Mouse (Mus musculus) spleen, postnatal 4 days (tissue): ENCODE measurements around the gene Tnip2.

Source experiments
- DNase-seq, 2 experiments: peaks; one replicate each; pipeline ENCODE4 v3.0.0; 2022; ENCODE audit warnings: low spot score in 2 of 2

The Tnip2 gene

GRCm38 (mm10) chr5:34523958-34524485, 10.2 kb upstream of the Tnip2 start:
- DNase-seq: peak in 1 of 2 experiments; percentile 66

GRCm38 (mm10) chr5:34521337-34521736, 7.5 kb upstream of the Tnip2 start:
- DNase-seq: peak; percentile 14 to 67

- peak; percentile 37 to 69 for DNase-seq
Observed at GRCm38 (mm10) chr5:34520458-34521209, 6.8 kb upstream of the Tnip2 start.

- peak in 1 of 2 experiments; percentile 21 for DNase-seq
Observed at GRCm38 (mm10) chr5:34519389-34519910, 5.7 kb upstream of the Tnip2 start.

- peak; percentile 86 to 96 for DNase-seq
Observed at GRCm38 (mm10) chr5:34517913-34518312, 4.1 kb upstream of the Tnip2 start.

GRCm38 (mm10) chr5:34515096-34515495, 1.3 kb upstream of the Tnip2 start:
- DNase-seq: peak in 1 of 2 experiments; percentile 52

GRCm38 (mm10) chr5:34514218-34514566, 401 bp upstream of the Tnip2 start:
- no peak for DNase-seq

- DNase-seq: peak in 1 of 2 experiments; percentile 59
Observed at GRCm38 (mm10) chr5:34512486-34512885, 1.3 kb downstream of the Tnip2 start.

- DNase-seq: no peak
Observed at GRCm38 (mm10) chr5:34502821-34503220, 11.0 kb downstream of the Tnip2 start.

- DNase-seq: no peak
Observed at GRCm38 (mm10) chr5:34502411-34502810, 11.4 kb downstream of the Tnip2 start.

- DNase-seq: no peak
Observed at GRCm38 (mm10) chr5:34501588-34501987, 12.2 kb downstream of the Tnip2 start.

- no peak for DNase-seq
Observed at GRCm38 (mm10) chr5:34500886-34501285, 12.9 kb downstream of the Tnip2 start.

- no peak for DNase-seq
Observed at GRCm38 (mm10) chr5:34496745-34497144, 17.0 kb downstream of the Tnip2 start.

- no peak for DNase-seq
Observed at GRCm38 (mm10) chr5:34489418-34489787, 24.4 kb downstream of the Tnip2 start.

- DNase-seq: no peak
Observed at GRCm38 (mm10) chr5:34488741-34489417, 24.9 kb downstream of the Tnip2 start.

GRCm38 (mm10) chr5:34487320-34488090, 26.3 kb downstream of the Tnip2 start:
- no peak for DNase-seq

- no peak for DNase-seq
Observed at GRCm38 (mm10) chr5:34485731-34486130, 28.1 kb downstream of the Tnip2 start.

- DNase-seq: no peak
Observed at GRCm38 (mm10) chr5:34480926-34481325, 32.9 kb downstream of the Tnip2 start.

GRCm38 (mm10) chr5:34468039-34468775, 45.6 kb downstream of the Tnip2 start:
- peak in 1 of 2 experiments; percentile 19 for DNase-seq

GRCm38 (mm10) chr5:34466648-34467047, 47.1 kb downstream of the Tnip2 start:
- DNase-seq: no peak

- no peak for DNase-seq
Observed at GRCm38 (mm10) chr5:34466079-34466478, 47.7 kb downstream of the Tnip2 start.
